Mouse (Mus musculus) adrenal gland, postnatal 0 days (tissue): ENCODE results near the gene Ebf1. TPM values are rescaled to one million over a fixed set of nuclear protein-coding genes. Genes with fewer than 3 reads are reported as not detected.

Experiments used
- polyA plus RNA-seq: library from polyadenylated mRNA; unstranded; fragments of >200 nt; fragmentation: Nextera tagmentation; extraction: Ambion mirVana; gene quantifications from 2 replicates; pipeline ENCODE4 v1.2.1, GENCODE M21; 2015

The Ebf1 gene
- 18.5 and 27.7 TPM in 2 replicates for polyA plus RNA-seq

DNA sequence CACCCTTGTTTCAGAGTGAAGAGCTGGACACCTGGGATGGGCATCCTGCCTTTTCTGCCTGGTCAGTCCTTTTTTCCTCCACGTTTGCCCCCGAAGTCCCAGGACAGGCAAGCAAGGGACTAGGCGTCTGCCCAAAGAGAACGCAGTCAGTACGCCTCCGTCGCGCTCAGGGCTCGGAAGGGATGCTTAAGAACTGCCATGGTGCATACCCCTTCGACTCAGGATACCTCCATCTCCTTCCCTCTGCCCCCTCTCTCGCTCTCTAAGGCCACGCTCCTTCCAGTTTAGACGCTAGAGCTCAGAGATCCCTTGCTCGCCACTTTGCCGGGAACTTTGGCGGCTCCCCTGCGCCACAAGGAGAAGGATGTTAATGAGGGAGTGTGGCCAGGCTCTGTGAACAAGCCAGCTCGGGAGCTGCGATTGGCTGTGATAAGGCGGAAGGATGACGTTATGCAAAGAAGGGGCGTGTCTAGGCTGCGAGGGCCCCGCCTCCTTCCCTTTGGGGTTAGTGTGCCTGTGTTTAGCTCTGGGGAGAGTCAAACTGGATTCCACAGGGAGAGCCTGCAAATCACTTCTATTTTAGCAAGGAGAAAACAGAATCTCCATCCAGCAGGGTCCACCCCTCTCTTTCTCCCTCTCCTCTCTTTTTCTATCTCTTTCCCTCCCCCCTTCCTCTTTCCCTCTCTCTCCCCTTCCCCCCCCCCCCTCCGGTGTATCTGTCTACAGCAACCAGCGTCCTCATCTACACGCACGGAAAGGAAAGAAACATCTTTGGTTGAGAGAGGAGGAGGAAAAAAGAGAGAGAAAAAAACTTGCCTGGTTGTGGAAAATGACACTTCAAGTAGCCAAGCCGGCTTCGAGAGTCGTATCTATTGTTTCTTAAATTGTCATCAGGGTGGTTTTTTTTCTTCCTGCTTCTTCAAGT, at the start of gene Ebf1:
Gene Ebf1, plus strand, starts transcription at position 530 of the 925 bp plus-strand sequence.

Other genes with a start within 250 kb of the Ebf1 start
- not detected in 2 replicates for gene Il12b, start 217.3 kb upstream of the Ebf1 start, polyA plus RNA-seq
- 40.6 and 52.4 TPM in 2 replicates for gene Ublcp1, start 146.8 kb upstream of the Ebf1 start, polyA plus RNA-seq
- 77.0 and 98.4 TPM in 2 replicates for gene Rnf145, start 98.4 kb upstream of the Ebf1 start, polyA plus RNA-seq